Mouse (Mus musculus) embryo, embryonic 10.5 days (tissue): ENCODE data around the gene Trim72.
A peak's percentile ranks its signal among the peaks of the same experiment; 100 is the strongest.

Experiments
- DNase-seq: peaks from one replicate; pipeline ENCODE4 v3.0.0-alpha.2; 2015; ENCODE audit warnings: low spot score

Gene Trim72

GRCm38 (mm10) chr7:128003688-128004087 lies at the start of gene Trim72:
Gene Trim72, plus strand, starts transcription at chr7:128003949.
- DNase-seq: no peak

DNA sequence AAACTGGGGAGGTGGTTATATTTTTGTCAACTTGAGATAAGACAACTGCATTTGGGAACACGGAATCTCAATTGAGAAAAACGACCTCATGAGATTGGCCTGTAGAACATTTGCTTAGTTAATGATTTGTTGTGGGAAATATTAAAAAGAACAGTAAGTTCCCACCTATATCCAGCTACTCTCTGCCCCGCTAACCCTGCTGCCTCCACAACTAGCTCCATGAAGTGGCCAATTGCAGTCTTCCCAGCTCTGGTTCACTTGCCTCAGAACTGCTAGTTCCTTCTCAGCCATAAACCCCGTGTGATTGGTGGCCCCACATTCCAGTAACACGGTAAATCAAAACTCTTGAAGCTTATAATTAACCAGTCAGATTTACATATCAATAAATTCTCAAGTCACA lies 44.4 kb upstream of the Trim72 start:
- DNase-seq: no peak

GRCm38 (mm10) chr7:127966371-127966918 lies 37.3 kb upstream of the Trim72 start:
- peak; percentile 46 for DNase-seq

- DNase-seq: peak; percentile 93
Measured at GRCm38 (mm10) chr7:127967004-127967921, 36.5 kb upstream of the Trim72 start, which contains the start of gene Fus. Gene Fus, plus strand, starts transcription at chr7:127967457.

- DNase-seq: peak; percentile 82
Measured at GRCm38 (mm10) chr7:127967922-127968828, 35.6 kb upstream of the Trim72 start.

GRCm38 (mm10) chr7:127974413-127974930 lies 29.3 kb upstream of the Trim72 start:
- no peak for DNase-seq

DNA sequence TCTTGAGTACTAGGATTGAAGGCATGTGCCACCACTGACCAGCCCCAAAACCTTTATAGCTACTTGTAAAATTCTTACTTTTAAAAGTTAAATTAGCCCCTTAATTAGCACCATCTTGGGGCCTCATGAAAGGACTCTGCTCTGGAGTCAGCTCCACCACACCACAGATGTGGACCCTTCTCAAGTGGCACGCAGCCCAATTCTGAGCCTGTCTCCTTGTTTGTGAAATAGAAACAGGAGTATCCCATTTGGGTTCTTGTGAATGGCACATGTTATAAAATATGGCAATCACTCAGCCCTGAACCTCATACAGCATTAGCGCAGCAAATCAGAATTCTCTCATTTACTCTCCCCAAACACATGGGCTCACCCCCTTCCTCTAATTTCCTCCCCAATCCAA lies 24.9 kb upstream of the Trim72 start:
- no peak for DNase-seq

DNA sequence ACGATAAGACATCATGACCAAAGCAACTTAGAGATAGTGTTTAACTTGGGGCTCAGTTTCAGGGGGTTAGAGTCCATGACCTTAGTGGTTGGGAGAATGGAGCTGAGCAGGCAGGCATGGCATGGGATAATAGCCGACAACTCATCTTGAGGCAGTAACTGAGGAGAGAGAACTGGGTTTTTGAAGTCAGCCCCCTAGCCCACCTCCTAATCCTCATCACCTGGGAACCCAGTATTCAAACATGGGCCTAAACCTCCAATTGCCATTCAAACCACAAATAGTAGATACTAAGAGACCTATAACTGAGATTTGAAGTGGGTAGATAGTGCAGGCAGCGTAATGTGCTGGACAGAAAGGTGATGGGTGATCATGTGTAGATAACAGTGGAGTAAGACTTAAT lies 23.1 kb upstream of the Trim72 start:
- DNase-seq: no peak

GRCm38 (mm10) chr7:127988904-127989303 lies 14.8 kb upstream of the Trim72 start:
- no peak for DNase-seq

DNA sequence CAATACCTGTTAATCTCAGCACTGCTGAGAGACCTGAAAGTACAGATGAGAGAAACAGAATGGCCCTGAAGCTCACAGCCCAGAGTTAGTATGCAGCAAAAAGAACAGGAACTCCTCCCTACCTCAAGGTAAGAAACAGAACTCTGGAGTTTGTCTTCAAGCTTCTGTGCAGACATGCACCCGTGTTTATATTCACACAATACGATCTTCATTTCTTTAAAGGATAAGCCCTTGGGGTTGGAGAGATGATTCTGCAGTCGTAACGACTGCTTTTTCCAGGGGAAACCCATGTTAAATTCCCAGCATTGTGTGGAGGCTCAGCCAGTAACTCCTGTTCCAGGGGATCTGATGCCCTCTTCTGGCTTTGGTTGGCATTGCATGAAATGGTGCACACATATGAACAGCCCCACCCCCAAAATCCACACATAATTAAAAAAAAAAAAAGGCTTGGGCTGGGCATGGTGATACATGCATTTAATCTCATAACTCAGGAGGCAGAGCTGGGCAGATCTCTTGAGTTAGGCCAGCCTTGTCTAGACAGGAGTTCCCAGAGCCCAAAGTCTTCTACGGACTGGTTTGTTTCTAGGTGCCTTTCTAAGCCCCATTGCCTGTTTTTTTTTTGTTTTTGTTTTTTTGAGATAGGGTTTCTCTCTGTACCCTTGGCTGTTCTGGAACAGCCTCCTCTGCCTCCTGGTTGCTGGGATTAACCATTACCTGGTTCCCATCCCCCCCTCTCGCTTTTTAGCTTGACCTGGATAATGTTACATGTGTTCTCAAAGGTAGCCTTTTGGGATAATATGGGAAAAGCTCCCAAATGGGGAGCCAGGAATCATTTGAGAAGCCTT lies 11.9 kb upstream of the Trim72 start:
- DNase-seq: peak; percentile 88

- no peak for DNase-seq
Measured at GRCm38 (mm10) chr7:127992488-127993340, 11.0 kb upstream of the Trim72 start.

- DNase-seq: peak; percentile 26
Measured at GRCm38 (mm10) chr7:127993341-127993977, 10.3 kb upstream of the Trim72 start, which contains the start of gene Pycard. Gene Pycard, minus strand, starts transcription at chr7:127993867.

DNA sequence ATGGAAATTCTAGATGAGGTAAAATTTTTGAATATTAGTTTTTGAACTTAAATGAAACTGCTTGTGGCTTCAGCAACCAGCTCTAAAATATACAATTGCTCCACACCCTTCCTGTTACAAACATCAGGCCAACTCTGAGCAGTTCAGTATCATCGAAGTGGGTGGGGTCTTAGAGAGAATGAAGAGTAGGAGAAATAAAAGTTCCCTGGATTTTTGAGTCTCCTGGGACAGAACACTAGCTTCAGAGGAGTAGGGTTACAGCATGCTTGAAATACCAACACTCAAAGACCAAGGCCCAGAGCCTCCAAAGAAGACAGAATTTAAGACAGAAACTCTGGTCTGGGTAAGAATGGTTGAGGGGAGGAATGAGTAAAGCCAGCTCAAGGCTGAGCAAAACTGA lies 4.3 kb upstream of the Trim72 start:
- DNase-seq: no peak

DNA sequence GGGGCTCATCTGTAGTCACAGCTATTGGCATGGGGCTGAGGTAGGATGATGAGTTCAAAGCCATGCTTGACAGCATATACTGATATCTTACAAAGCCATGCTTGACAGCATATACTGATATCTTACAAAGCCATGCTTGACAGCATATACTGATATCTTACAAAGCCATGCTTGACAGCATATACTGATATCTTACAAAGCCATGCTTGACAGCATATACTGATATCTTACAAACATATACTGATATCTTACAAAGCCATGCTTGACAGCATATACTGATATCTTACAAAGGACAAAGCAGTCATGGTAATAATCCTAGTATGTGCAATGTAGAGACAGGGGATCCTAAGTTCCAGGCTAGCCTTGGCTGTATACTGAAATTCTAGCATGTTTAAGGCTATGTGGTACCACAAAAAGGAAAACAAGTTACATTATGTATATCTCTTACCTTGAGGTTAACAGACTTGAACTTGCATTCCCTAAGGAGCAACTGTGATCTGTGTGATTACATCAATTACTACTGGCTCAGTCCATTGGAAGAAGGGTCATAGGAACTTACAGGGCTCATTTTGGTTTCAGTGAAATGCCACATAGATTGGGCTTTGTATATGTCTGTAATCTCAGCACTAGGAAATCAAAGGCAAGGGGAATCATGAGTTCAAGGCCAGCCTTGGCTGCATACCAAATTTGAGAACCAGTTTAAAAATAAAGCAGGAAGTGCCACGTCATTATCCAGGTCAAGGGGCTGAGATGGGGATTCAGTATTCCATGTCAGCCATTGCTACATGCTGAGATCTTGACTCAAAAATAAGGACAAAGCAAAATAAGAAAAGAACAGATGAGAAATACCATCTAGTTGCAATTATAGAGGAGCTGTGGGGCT lies 3.4 kb upstream of the Trim72 start:
- no peak for DNase-seq

- DNase-seq: no peak
Measured at GRCm38 (mm10) chr7:128003098-128003497, 651 bp upstream of the Trim72 start.

DNA sequence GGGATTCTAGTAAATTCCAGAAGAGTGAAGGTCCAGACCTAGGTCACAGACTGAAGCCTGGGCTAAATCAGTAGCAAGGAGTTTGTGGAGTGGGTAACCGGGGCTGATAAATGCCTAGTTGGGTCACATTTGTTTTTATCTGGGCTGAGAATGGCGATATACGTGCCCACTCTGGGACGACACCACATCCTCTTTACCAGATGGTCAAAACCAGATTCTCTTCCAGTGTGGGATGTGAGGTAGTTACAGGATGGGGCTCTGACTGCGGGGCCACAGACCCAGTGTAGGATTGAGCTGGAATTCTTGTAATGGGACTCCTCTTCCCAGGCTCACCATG lies 369 bp downstream of the Trim72 start:
- DNase-seq: no peak

DNA sequence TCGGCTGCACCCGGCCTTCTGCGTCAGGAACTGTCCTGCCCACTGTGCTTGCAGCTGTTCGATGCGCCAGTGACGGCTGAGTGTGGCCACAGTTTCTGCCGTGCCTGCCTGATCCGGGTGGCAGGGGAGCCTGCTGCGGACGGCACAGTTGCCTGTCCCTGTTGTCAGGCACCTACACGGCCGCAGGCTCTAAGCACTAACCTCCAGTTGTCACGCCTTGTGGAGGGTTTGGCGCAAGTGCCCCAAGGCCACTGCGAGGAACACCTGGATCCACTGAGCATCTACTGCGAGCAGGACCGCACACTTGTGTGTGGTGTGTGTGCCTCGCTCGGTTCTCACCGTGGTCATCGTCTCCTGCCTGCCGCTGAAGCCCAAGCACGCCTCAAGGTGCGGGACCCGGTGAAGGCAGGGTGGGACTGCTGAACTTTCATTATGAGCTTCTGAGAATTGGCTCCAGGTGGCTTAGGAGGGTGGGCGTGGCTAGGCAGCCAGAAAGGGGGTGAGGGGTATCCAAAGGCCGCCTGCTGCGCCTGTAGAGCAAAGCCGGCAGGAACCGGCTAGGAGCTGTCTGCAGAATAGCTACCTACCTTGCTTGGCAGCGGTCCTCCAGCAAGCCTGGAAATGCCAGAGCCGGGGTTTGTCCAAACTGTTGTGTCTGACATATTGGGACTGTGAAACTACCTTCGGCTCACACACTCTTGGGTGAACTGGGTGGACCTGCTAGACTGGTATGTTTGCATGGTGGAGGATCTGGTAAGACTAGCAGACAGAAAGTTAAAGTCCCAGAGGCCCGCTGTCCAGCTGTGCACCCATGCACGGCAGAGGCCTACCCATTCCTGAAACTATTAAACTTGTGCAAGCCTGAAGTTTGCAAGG lies 976 bp downstream of the Trim72 start:
- DNase-seq: peak; percentile 45

DNA sequence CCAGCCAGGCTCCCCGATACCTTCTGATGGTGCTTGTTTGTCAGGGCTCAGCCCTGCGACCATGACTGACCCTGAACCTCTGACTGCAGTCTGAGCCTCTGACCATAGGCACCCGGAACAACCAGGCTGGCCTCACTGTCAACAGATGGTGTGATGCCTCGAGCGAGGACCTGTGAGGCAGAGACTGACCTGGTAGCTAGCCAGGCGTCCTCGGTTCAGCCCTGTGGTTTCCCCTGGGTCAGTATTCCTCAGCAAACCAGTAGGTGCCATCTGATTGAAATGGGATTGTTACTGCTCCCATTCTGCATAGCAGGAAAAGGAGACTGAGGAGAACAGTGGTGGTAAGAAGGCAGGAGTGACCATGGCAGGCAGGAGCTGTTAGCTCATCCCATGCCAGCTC lies 2.4 kb downstream of the Trim72 start:
- no peak for DNase-seq
